Mouse (Mus musculus): Measurements from ENCODE around the gene Mtmr4.

DNA sequence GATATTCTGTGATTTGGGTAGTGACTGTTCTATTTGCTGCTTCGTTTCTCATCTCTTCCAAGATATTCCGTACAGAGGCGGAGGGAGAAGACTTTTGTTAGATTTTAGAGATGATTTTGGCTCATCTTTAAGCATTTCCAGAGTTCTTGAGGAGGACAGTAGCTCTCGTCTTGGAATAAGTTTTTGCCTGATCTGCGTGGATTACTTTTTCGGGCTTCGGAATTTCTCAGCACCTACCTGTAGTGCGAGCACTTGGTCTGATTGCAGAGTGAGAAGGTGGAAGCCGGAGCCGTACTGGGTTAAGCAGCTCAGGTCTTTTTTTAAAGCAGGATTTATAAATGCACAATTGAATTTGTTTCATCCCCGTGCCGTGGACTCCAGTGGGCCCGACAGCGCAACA lies 70.9 kb downstream of the Mtmr4 start:
- TF ChIP-seq GATA1 (IDR thresholded peaks at IDR 0.05; ENCODE audit: borderline replicate concordance, low read length) (no peak), FLI1 (IDR thresholded peaks at IDR 0.05; ENCODE audit: low read length) (no peak)

Data from megakaryocyte, embryonic 14.5 days (primary cell).